Mouse (Mus musculus) embryonic facial prominence, embryonic 14.5 days (tissue): ENCODE data around the gene Ccdc137. TPM values are rescaled to one million over a fixed set of nuclear protein-coding genes. Genes with fewer than 3 reads are reported as not detected.

Experiments used
- ATAC-seq: fragments of 200-750 bp; cut with Nextera tagmentation; 2 replicates; pipeline ENCODE4 v1.8.0; 2017; ENCODE audit warnings: low read depth, moderate number of reproducible peaks, moderate TSS enrichment
- DNase-seq: peaks from one replicate; pipeline ENCODE4 v3.0.0-alpha.2; 2015; ENCODE audit warnings: low spot score
- H3K27ac ChIP-seq: fragments of 300-500 bp; sonication (generic); replicated peaks from 2 replicates; pipeline ENCODE4 v1.5.1; 2014; ENCODE audit warnings: low read depth, mild to moderate bottlenecking, low read length, moderate library complexity
- H3K27me3 ChIP-seq: fragments of 300-500 bp; sonication (generic); replicated peaks from 2 replicates; pipeline ENCODE4 v1.6.1; 2014; ENCODE audit warnings: low read length; ENCODE audit not compliant: control insufficient read depth, insufficient read depth
- H3K36me3 ChIP-seq: fragments of 300-500 bp; sonication (generic); 2 replicates; pipeline ENCODE4 v1.6.1; 2014; ENCODE audit warnings: low read length, mixed read lengths; ENCODE audit not compliant: control insufficient read depth, insufficient read depth
- H3K4me1 ChIP-seq: fragments of 300-500 bp; sonication (generic); 2 replicates; pipeline ENCODE4 v1.6.1; 2014; ENCODE audit warnings: antibody characterized with exemption, low read length; ENCODE audit not compliant: control insufficient read depth, insufficient read depth
- H3K4me2 ChIP-seq: fragments of 300-500 bp; sonication (generic); 2 replicates; pipeline ENCODE4 v1.6.1; 2014; ENCODE audit warnings: low read depth, mild to moderate bottlenecking, low read length, moderate library complexity, mixed read lengths
- H3K4me3 ChIP-seq: fragments of 300-500 bp; sonication (generic); 2 replicates; pipeline ENCODE4 v1.5.1; 2014; ENCODE audit warnings: low read depth, mild to moderate bottlenecking, low read length
- H3K9ac ChIP-seq: fragments of 300-500 bp; sonication (generic); 2 replicates; pipeline ENCODE4 v1.6.1; 2014; ENCODE audit warnings: low read depth, mild to moderate bottlenecking, low read length, moderate library complexity, mixed read lengths
- H3K9me3 ChIP-seq: fragments of 300-500 bp; sonication (generic); 2 replicates; pipeline ENCODE4 v1.6.1; 2016; ENCODE audit warnings: low read length; ENCODE audit not compliant: control insufficient read depth
- whole genome bisulfite sequencing: fragments of 180-500 bp; shearing (Covaris S2); extraction: QIAGEN DNeasy Blood & Tissue Kit; methylation state at CpG from one replicate; pipeline ENCODE4 v1.1.7; 2014; 5-methylcytosine and 5-hydroxymethylcytosine counted together
- polyA plus RNA-seq: library from polyadenylated mRNA; unstranded; fragments of >200 nt; fragmentation: Nextera tagmentation; extraction: Ambion mirVana; gene quantifications from 2 replicates; pipeline ENCODE4 v1.2.1, GENCODE M21; 2014

Ccdc137 gene
- polyA plus RNA-seq, 1 experiment from 2014 or later: 27.9 TPM

DNA sequence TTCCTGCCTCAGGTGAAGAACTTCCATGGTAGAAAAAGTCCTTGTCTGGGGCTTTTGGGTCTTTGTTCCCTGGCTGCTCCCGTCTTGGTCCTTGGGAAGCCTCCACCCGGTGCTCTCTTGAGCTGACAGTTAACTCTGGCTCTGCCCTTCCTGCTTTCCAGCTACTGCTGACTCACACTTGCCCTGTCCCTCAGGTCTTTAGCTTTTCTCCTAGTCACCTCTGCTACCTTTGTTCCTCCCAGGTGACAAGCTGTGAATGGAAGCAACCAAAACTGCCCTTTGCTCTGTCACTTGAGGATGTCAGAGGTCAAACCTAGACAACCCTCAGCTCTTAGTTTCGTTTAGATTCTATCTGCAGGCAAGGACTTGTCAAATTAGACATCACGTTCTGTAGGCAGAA lies 52.0 kb downstream of the Ccdc137 start:
- Histone ChIP-seq H3K4me2 (no peak overlapping the region), H3K4me3 (no peak overlapping the region), H3K4me1 (peaks cover 9% of the 10 kb centered on the region), H3K36me3 (no peaks in the 10 kb centered on the region), H3K9ac (no peak overlapping the region), H3K27me3 (no peaks in the 10 kb centered on the region), H3K27ac (peak overlapping the region; percentile 39; the same call in 1 of the 2 replicates), H3K9me3 (no peaks in the 10 kb centered on the region)
- 33% methylated on average over 4 of the region's 4 CpGs for WGBS
- DNase-seq (no peak), ATAC-seq (no peak)

DNA sequence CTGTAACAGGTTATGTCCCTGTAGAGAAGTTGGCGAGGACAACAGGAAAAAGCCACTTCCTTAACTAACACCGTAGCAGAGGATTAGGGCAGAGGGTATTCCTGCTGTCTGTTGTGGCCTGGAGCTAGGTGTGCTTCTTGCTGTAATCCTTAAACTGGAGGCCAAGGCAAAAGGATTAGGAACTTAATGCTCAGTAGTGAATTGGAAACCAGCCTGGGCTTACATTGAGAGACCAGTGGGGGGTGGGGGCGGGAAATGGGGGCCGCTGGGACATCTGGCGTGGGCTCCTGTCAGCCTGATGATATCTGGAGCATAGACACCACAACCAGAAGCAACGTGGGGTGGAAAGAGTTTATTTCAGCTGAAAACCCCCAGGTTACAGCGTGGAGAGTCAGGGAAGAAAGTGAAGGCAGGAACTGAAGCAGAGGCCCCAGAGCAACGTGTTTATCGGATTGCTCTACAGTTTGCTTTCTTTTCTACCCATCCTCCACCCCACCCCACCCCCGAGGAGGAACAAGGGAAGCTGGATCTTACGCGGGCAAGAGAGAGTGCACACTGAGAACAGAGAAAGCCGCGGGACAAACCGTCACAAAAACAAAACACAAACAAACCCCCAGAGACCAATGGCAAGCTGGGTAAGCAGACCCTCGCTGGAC lies 52.6 kb downstream of the Ccdc137 start:
- DNase-seq: peak; percentile 60
- H3K27me3 ChIP-seq: no peaks in the 10 kb centered on the region
- no peaks in the 10 kb centered on the region for H3K9me3 ChIP-seq
- 3% methylated on average over 16 of the region's 16 CpGs for WGBS
- peak; percentile 42; the same call in 1 of the 2 replicates for ATAC-seq
- H3K27ac ChIP-seq: peak overlapping the region; percentile 39
- peaks cover 9% of the 10 kb centered on the region for H3K4me1 ChIP-seq
- no peaks in the 10 kb centered on the region for H3K36me3 ChIP-seq
- peak overlapping the region; percentile 57 for H3K9ac ChIP-seq
- H3K4me2 ChIP-seq: peak overlapping the region; percentile 49
- peak overlapping the region; percentile 21 for H3K4me3 ChIP-seq

DNA sequence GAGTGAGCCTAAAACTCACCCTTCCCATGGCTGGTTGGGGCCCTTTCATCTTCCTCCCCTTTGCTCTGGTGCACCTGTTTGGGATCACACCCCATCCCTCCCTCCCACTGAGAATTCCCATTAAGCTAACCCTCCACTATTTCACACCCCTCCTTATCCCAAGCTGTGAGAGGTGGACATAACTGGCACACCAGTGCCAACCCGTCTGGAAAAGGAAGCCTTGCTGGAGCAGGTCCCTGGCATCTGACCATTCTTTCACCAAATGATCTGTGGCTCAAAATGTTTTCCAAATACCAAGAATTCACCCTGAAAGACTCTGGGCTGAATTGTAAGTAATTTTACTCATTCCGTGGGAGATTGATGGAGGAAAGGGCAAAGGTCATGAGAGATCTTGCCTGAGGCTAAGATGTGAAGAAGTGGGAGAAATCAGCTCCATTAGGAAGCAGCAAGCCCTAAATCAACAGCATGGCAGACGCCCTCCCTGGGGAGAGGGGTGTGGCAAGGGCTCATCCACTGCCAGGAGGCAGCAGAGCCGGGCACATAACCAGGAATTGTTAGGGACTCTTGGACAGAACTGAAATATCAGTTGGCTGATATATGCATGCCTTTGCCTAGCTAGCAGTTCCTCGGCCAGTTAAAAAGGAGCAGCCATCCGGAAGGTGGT lies 55.0 kb downstream of the Ccdc137 start:
- no peak overlapping the region for H3K4me3 ChIP-seq
- no peaks in the 10 kb centered on the region for H3K36me3 ChIP-seq
- DNase-seq: no peak
- H3K9ac ChIP-seq: no peak overlapping the region
- no peaks in the 10 kb centered on the region for H3K9me3 ChIP-seq
- no peak overlapping the region for H3K4me2 ChIP-seq
- no peak overlapping the region for H3K27ac ChIP-seq
- no peak for ATAC-seq
- peaks cover 9% of the 10 kb centered on the region for H3K4me1 ChIP-seq
- no peaks in the 10 kb centered on the region for H3K27me3 ChIP-seq
- WGBS: 34% methylated on average over 6 of the region's 6 CpGs

Other genes with a start within 250 kb of the Ccdc137 start
- 11.1 and 12.0 TPM in 2 replicates for gene Bahcc1, start 225.2 kb upstream of the Ccdc137 start, polyA plus RNA-seq
- 2,264 and 2,593 TPM in 2 replicates for gene Actg1, start 109.6 kb upstream of the Ccdc137 start, polyA plus RNA-seq
- 0.48 and 1.1 TPM in 2 replicates for gene Fscn2, start 96.6 kb upstream of the Ccdc137 start, polyA plus RNA-seq
- gene Faap100, start 79.4 kb upstream of the Ccdc137 start, polyA plus RNA-seq: 30.0 and 32.7 TPM in 2 replicates
- 38.1 and 44.6 TPM in 2 replicates for gene Nploc4, start 20.4 kb upstream of the Ccdc137 start, polyA plus RNA-seq
- 0.63 TPM in 1 of 2 replicates, not detected in the other for gene Tspan10, start 15.5 kb upstream of the Ccdc137 start, polyA plus RNA-seq
- gene Pde6g, start 4.6 kb upstream of the Ccdc137 start, polyA plus RNA-seq: not detected in 2 replicates
- gene Oxld1, start within 50 bp of the Ccdc137 start, polyA plus RNA-seq: 12.8 and 15.3 TPM in 2 replicates
- gene Arl16, start 9.5 kb downstream of the Ccdc137 start, polyA plus RNA-seq: 43.2 and 46.4 TPM in 2 replicates
- 135 and 148 TPM in 2 replicates for gene Mrpl12, start 26.5 kb downstream of the Ccdc137 start, polyA plus RNA-seq
- 47.6 and 53.1 TPM in 2 replicates for gene Slc25a10, start 33.7 kb downstream of the Ccdc137 start, polyA plus RNA-seq
- gene Gcgr, start 72.6 kb downstream of the Ccdc137 start, polyA plus RNA-seq: 1.0 and 1.4 TPM in 2 replicates
- gene Mcrip1, start 91.6 kb downstream of the Ccdc137 start, polyA plus RNA-seq: 238 and 253 TPM in 2 replicates
- 9.6 and 9.7 TPM in 2 replicates for gene Ppp1r27, start 93.0 kb downstream of the Ccdc137 start, polyA plus RNA-seq
- gene P4hb, start 115.1 kb downstream of the Ccdc137 start, polyA plus RNA-seq: 996 and 1,037 TPM in 2 replicates
- gene Arhgdia, start 123.5 kb downstream of the Ccdc137 start, polyA plus RNA-seq: 558 and 609 TPM in 2 replicates
- 406 and 433 TPM in 2 replicates for gene Alyref, start 140.2 kb downstream of the Ccdc137 start, polyA plus RNA-seq
- 238 and 242 TPM in 2 replicates for gene Anapc11, start 140.3 kb downstream of the Ccdc137 start, polyA plus RNA-seq
- gene Npb, start 150.4 kb downstream of the Ccdc137 start, polyA plus RNA-seq: 1.3 and 1.8 TPM in 2 replicates
- 88.8 and 97.5 TPM in 2 replicates for gene Pcyt2, start 159.8 kb downstream of the Ccdc137 start, polyA plus RNA-seq
- 21.8 and 23.0 TPM in 2 replicates for gene Sirt7, start 167.1 kb downstream of the Ccdc137 start, polyA plus RNA-seq
- 26.3 and 26.8 TPM in 2 replicates for gene Mafg, start 175.5 kb downstream of the Ccdc137 start, polyA plus RNA-seq
- 56.7 and 64.7 TPM in 2 replicates for gene Pycr1, start 185.7 kb downstream of the Ccdc137 start, polyA plus RNA-seq
- 3.4 and 3.6 TPM in 2 replicates for gene Myadml2, start 190.0 kb downstream of the Ccdc137 start, polyA plus RNA-seq
- gene Notum, start 203.1 kb downstream of the Ccdc137 start, polyA plus RNA-seq: 3.6 and 4.9 TPM in 2 replicates
- gene Aspscr1, start 214.9 kb downstream of the Ccdc137 start, polyA plus RNA-seq: 93.1 and 100.0 TPM in 2 replicates